Mouse (Mus musculus) intestine, embryonic 15.5 days (tissue): ENCODE data around the gene Olfr279. TPM values are rescaled to one million over a fixed set of nuclear protein-coding genes. Genes with fewer than 3 reads are reported as not detected.
"Not testable (repeated sequence)": the region's sequence is repeated elsewhere in the genome, so short reads cannot be mapped to it uniquely, and the experiment has no call there.

ENCODE experiments used
- ATAC-seq: fragments of 200-750 bp; cut with Nextera tagmentation; 2 replicates; pipeline ENCODE4 v1.8.0; 2017; ENCODE audit warnings: moderate TSS enrichment, moderate library complexity
- H3K27ac ChIP-seq: fragments of 300-500 bp; sonication (generic); 2 replicates; pipeline ENCODE4 v1.5.1; 2015; ENCODE audit warnings: mild to moderate bottlenecking, inconsistent platforms
- H3K27me3 ChIP-seq: fragments of 300-500 bp; sonication (generic); replicated peaks from 2 replicates; pipeline ENCODE4 v1.6.1; 2015; ENCODE audit warnings: inconsistent platforms
- H3K36me3 ChIP-seq: fragments of 300-500 bp; sonication (generic); 2 replicates; pipeline ENCODE4 v1.6.1; 2015; ENCODE audit warnings: inconsistent platforms
- H3K4me1 ChIP-seq: fragments of 300-500 bp; sonication (generic); replicated peaks from 2 replicates; pipeline ENCODE4 v1.6.1; 2015; ENCODE audit warnings: inconsistent platforms
- H3K4me2 ChIP-seq: fragments of 300-500 bp; sonication (generic); replicated peaks from 2 replicates; pipeline ENCODE4 v1.6.1; 2015; ENCODE audit warnings: mild to moderate bottlenecking, inconsistent platforms
- H3K4me3 ChIP-seq: fragments of 300-500 bp; sonication (generic); replicated peaks from 2 replicates; pipeline ENCODE4 v1.5.1; 2015; ENCODE audit warnings: inconsistent platforms
- H3K9ac ChIP-seq: fragments of 300-500 bp; sonication (generic); 2 replicates; pipeline ENCODE4 v1.6.1; 2015; ENCODE audit warnings: inconsistent platforms
- H3K9me3 ChIP-seq: fragments of 300-500 bp; sonication (generic); 2 replicates; pipeline ENCODE4 v1.6.1; 2016; ENCODE audit warnings: inconsistent platforms
- WGBS: fragments of 180-500 bp; shearing (Covaris S2); methylation state at CpG from one replicate; pipeline ENCODE4 v1.1.7; 2015; 5-methylcytosine and 5-hydroxymethylcytosine counted together
- polyA plus RNA-seq: library from polyadenylated mRNA; unstranded; fragments of >200 nt; fragmentation: Nextera tagmentation; extraction: Ambion mirVana; gene quantifications from 2 replicates; pipeline ENCODE4 v1.2.1, GENCODE M21; 2015

The Olfr279 gene
- polyA plus RNA-seq, 1 experiment from 2014 or later = not detected

- not testable (repeated sequence) for ATAC-seq, H3K36me3 ChIP-seq, H3K27ac ChIP-seq, H3K4me1 ChIP-seq, H3K27me3 ChIP-seq, H3K9ac ChIP-seq, H3K4me2 ChIP-seq, H3K4me3 ChIP-seq, H3K9me3 ChIP-seq
- WGBS = 60% methylated on average over 3 of the region's 3 CpGs
These were observed 21.5 kb downstream of the Olfr279 start for GRCm38 (mm10) chr15:98513676-98514075.

GRCm38 (mm10) chr15:98514146-98514545 lies 21.9 kb downstream of the Olfr279 start:
- H3K27me3 ChIP-seq = no peaks in the 10 kb centered on the region
- no peak overlapping the region for H3K9ac ChIP-seq
- no peak for ATAC-seq
- H3K4me1 ChIP-seq = peaks cover 6% of the 10 kb centered on the region
- 83% methylated on average over 8 of the region's 8 CpGs for WGBS
- H3K27ac ChIP-seq = no peak overlapping the region
- no peaks in the 10 kb centered on the region for H3K9me3 ChIP-seq
- H3K4me2 ChIP-seq = no peak overlapping the region
- H3K36me3 ChIP-seq = no peaks in the 10 kb centered on the region
- H3K4me3 ChIP-seq = no peak overlapping the region

GRCm38 (mm10) chr15:98514845-98515244 lies 22.6 kb downstream of the Olfr279 start:
- H3K4me2 ChIP-seq, ATAC-seq, H3K27me3 ChIP-seq, H3K4me1 ChIP-seq, H3K36me3 ChIP-seq, H3K27ac ChIP-seq, H3K4me3 ChIP-seq, H3K9me3 ChIP-seq, H3K9ac ChIP-seq: not testable (repeated sequence)
- WGBS = 84% methylated on average over 2 of the region's 2 CpGs

- Histone ChIP-seq H3K4me1 (no peaks in the 10 kb centered on the region), H3K27ac (no peak overlapping the region), H3K9me3 (no peaks in the 10 kb centered on the region), H3K36me3 (peaks cover 22% of the 10 kb centered on the region), H3K4me3 (no peak overlapping the region), H3K27me3 (no peaks in the 10 kb centered on the region), H3K4me2 (no peak overlapping the region), H3K9ac (no peak overlapping the region)
- WGBS = 69% methylated on average over 16 of the region's 16 CpGs
- ATAC-seq = peak; percentile 26
These were observed 25.5 kb downstream of the Olfr279 start for GRCm38 (mm10) chr15:98517380-98518355.

GRCm38 (mm10) chr15:98521245-98521644 lies 29.0 kb downstream of the Olfr279 start:
- Histone ChIP-seq H3K27ac (no peak overlapping the region), H3K4me1 (no peaks in the 10 kb centered on the region), H3K9ac (no peak overlapping the region), H3K27me3 (no peaks in the 10 kb centered on the region), H3K4me3 (no peak overlapping the region), H3K36me3 (peaks cover 33% of the 10 kb centered on the region), H3K9me3 (no peaks in the 10 kb centered on the region), H3K4me2 (no peak overlapping the region)
- WGBS = 90% methylated on average over 3 of the region's 3 CpGs
- no peak for ATAC-seq

- Histone ChIP-seq H3K27ac (no peak overlapping the region), H3K36me3 (peaks cover 32% of the 10 kb centered on the region), H3K9ac (no peak overlapping the region), H3K4me1 (no peaks in the 10 kb centered on the region), H3K27me3 (no peaks in the 10 kb centered on the region), H3K4me3 (no peak overlapping the region), H3K4me2 (no peak overlapping the region), H3K9me3 (no peaks in the 10 kb centered on the region)
- ATAC-seq = no peak
- WGBS = 85% methylated on average over 5 of the region's 5 CpGs
These were observed 33.9 kb downstream of the Olfr279 start for GRCm38 (mm10) chr15:98526057-98526456.

GRCm38 (mm10) chr15:98527056-98527771 lies 35.0 kb downstream of the Olfr279 start:
- no peak overlapping the region for H3K4me2 ChIP-seq
- H3K36me3 ChIP-seq = peaks cover 31% of the 10 kb centered on the region
- ATAC-seq = no peak
- H3K4me3 ChIP-seq = no peak overlapping the region
- H3K9ac ChIP-seq = no peak overlapping the region
- H3K27ac ChIP-seq = no peak overlapping the region
- H3K27me3 ChIP-seq = no peaks in the 10 kb centered on the region
- H3K4me1 ChIP-seq = peaks cover under 1% of the 10 kb centered on the region; the same call in 1 of the 2 replicates
- WGBS = 92% methylated on average over 5 of the region's 5 CpGs
- H3K9me3 ChIP-seq = no peaks in the 10 kb centered on the region

GRCm38 (mm10) chr15:98528066-98528563 lies 35.9 kb downstream of the Olfr279 start:
- Histone ChIP-seq H3K9ac (no peak overlapping the region), H3K27me3 (no peaks in the 10 kb centered on the region), H3K4me3 (no peak overlapping the region), H3K4me1 (peaks cover 3% of the 10 kb centered on the region; the same call in 1 of the 2 replicates), H3K9me3 (no peaks in the 10 kb centered on the region), H3K27ac (no peak overlapping the region), H3K4me2 (no peak overlapping the region), H3K36me3 (peaks cover 22% of the 10 kb centered on the region)
- no peak for ATAC-seq
- WGBS = 89% methylated on average over 5 of the region's 5 CpGs

GRCm38 (mm10) chr15:98532281-98532680 lies 40.1 kb downstream of the Olfr279 start:
- peak overlapping the region; percentile 70 for H3K4me2 ChIP-seq
- no peak overlapping the region for H3K27ac ChIP-seq
- no peaks in the 10 kb centered on the region for H3K27me3 ChIP-seq
- no peaks in the 10 kb centered on the region for H3K9me3 ChIP-seq
- H3K36me3 ChIP-seq = peaks cover 15% of the 10 kb centered on the region; the same call in 1 of the 2 replicates
- H3K4me3 ChIP-seq = peak overlapping the region; percentile 69
- ATAC-seq = no peak
- 23% methylated on average over 5 of the region's 5 CpGs for WGBS
- H3K4me1 ChIP-seq = peaks cover 3% of the 10 kb centered on the region; the same call in 1 of the 2 replicates
- H3K9ac ChIP-seq = peak overlapping the region; percentile 84

- Histone ChIP-seq H3K9me3 (no peaks in the 10 kb centered on the region), H3K9ac (peak overlapping the region; percentile 84), H3K27ac (0 out of 2 replicates have a peak overlapping the region, but pooled peaks have one; percentile 98), H3K4me3 (peak overlapping the region; percentile 69), H3K36me3 (peaks cover 12% of the 10 kb centered on the region; the same call in 1 of the 2 replicates), H3K4me1 (peaks cover 3% of the 10 kb centered on the region; the same call in 1 of the 2 replicates), H3K4me2 (peak overlapping the region; percentile 70), H3K27me3 (no peaks in the 10 kb centered on the region)
- 0% methylated on average over 18 of the region's 18 CpGs for WGBS
- 0 out of 2 replicates have a peak, but pooled peaks have one; percentile 1 for ATAC-seq
These were observed 40.9 kb downstream of the Olfr279 start for GRCm38 (mm10) chr15:98533035-98533531.

GRCm38 (mm10) chr15:98533881-98534627 lies 41.9 kb downstream of the Olfr279 start, which contains the start of gene Kansl2:
Gene Kansl2 (minus strand): TSS chr15:98534264.
- Histone ChIP-seq H3K9ac (peak within 1 kb of the TSS; percentile 84), H3K4me2 (peak within 1 kb of the TSS; percentile 71), H3K27me3 (no peaks in the 10 kb centered on the region), H3K27ac (peak within 1 kb of the TSS; percentile 98), H3K4me3 (peak within 1 kb of the TSS; percentile 69), H3K4me1 (peaks cover 3% of the 10 kb centered on the region; the same call in 1 of the 2 replicates), H3K36me3 (peaks cover 12% of the 10 kb centered on the region; the same call in 1 of the 2 replicates), H3K9me3 (no peaks in the 10 kb centered on the region)
- peak; percentile 100 for ATAC-seq
- WGBS = under 1% methylated on average over 70 of the region's 70 CpGs
